Mouse (Mus musculus) adrenal gland, adult 18-20 months (tissue): ENCODE measurements around the gene Abcf1. TPM values are rescaled to one million over a fixed set of nuclear protein-coding genes. Genes with fewer than 3 reads are reported as not detected.
"Not testable (repeated sequence)": the region's sequence is repeated elsewhere in the genome, so short reads cannot be mapped to it uniquely, and the experiment has no call there.

Source experiments
- DNase-seq, 2 experiments: peaks; one replicate each; pipeline ENCODE4 v3.0.0; 2021 to 2022; ENCODE audit warnings: low spot score in 2 of 2
- total RNA-seq, 2 experiments: library from RNA; stranded (reverse); gene quantifications; 1 replicate in 1 of 2; 2 replicates in 1 of 2; pipeline ENCODE4 v1.2.3; 2021

The Abcf1 gene
- total RNA-seq, 2 experiments from 2014 or later, result 80.0 to 95.8 TPM

GRCm38 (mm10) chr17:35979401-35980362 is 10.1 kb upstream of the Abcf1 start, which contains the start of the genes Gnl1 and Prr3:
Gene Gnl1 (plus strand): TSS chr17:35979851.
Gene Prr3 (minus strand): TSS chr17:35980236.
- peak; percentile 82 to 90 for DNase-seq

DNA sequence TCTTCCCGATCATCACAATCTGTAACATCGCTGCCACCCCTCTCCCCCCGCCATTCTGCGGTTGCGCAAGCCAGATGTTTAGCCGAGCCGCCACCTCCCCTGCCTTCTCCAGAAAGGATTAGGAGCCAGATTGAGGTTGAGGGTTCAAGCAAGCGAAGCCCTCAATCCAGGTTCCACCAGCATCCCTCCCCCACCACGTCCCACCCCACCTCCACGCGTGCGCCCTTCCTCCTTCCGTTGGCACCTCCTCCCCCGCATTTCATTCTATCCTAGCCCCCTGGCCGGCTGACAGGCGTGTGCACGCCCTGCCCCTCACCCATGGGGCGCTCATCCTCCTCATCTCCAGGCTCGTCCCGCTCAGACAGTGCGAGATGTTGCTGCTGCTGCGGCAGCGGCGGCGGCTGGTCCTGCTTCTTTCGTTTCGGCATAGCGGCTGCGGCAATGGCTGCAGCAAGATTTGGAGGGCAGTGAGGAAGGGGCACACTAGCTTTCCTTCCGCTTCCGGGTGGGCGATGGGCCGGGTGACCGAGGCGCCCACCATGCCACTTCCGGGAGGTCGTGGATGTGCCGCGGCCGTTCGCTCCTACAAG is 9.3 kb upstream of the Abcf1 start:
- DNase-seq, result no peak

DNA sequence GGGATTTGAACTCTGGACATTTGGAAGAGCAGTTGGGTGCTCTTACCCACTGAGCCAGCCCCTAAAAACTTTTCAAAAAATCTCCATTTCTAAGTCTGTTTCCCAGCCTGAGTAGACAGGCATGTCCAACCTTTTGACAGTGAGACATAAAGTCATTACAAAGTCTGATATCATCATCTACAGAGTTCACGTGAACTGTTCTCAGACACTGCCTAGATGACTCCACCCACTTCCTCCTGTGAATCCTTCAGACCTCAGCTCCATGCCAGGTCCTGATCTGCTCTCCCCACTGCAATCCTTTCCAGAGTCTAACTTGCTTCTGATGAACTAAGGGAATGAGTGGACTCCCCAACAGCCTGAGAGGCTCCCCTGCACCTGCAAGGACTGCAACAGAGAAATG is 2.6 kb upstream of the Abcf1 start:
- DNase-seq, result no peak

DNA sequence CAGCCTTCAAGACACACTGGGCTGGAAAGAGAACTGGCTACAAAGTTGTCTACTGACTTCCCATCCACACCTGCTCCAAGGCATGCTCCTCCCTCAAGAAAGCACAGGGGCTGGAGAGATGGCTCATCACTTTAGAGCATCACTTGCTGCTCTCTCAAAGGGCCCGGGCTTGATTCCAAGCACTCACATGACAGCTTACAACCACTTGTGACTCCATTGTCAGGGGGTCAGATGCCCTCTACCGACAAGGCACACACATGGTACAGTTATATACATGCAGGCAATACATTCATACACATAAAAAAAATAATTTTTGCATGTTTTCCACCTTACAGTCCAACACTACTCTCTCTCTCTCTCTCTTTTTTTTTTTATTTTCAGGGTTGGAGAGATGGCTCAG is 1.9 kb downstream of the Abcf1 start:
- DNase-seq, result no peak

GRCm38 (mm10) chr17:35963279-35963678 is 6.3 kb downstream of the Abcf1 start:
- no peak for DNase-seq

DNA sequence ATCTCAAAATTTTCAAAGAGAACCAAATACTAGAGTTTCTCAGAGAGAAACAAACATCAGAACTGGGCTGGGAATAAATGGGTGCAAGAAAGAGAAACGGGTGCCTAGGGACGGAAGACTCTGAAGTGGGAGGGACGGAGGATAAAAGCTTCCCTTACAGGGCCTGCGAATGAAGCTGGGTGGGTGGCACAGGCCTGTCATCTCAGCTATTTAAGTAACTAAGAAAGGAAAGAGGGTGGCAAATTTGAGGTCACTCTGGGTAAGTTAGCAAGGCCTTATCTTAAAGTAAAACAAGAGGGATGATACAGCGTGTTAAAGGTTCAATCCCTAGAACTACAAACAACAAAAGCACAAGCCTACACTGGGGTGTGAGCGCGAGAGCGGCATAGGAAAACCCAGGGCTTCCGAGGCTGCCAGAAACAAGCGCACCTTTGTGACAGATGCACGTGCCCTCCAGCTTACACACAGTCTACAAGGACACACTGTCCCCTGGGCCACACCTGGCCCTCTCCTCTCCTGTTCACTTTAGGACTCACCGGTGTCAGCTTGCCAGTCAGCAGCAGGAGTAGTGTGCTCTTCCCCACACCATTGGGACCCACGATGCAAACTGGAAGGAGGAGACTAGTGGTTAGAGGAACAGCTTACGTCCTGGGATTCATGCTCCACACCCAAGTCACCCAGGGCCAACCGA is 10.9 kb downstream of the Abcf1 start:
- DNase-seq, result no peak

GRCm38 (mm10) chr17:35954665-35955064 is 14.9 kb downstream of the Abcf1 start:
- no peak for DNase-seq

- not testable (repeated sequence) for DNase-seq
Observed at GRCm38 (mm10) chr17:35952559-35952958, 17.0 kb downstream of the Abcf1 start.

DNA sequence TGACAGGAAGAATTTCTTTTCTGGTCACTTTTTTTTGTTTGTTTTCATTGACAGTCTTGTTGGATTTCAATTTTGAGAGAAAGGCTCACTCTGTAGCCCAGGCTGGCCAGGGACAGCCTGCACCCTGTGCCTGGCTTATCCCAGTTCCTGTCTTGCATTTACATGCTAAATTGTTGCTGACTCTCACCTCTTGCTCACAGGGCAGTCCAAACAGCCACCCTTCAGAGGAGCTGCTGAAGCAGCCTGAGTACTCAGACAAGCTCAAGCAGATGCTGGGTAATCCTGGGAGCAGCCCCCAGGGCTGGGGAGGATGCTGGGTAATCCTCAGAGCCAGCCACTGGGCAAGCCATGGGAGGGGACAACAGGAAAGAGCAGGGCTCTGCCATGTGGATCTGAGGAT is 18.6 kb downstream of the Abcf1 start:
- not testable (repeated sequence) for DNase-seq

DNA sequence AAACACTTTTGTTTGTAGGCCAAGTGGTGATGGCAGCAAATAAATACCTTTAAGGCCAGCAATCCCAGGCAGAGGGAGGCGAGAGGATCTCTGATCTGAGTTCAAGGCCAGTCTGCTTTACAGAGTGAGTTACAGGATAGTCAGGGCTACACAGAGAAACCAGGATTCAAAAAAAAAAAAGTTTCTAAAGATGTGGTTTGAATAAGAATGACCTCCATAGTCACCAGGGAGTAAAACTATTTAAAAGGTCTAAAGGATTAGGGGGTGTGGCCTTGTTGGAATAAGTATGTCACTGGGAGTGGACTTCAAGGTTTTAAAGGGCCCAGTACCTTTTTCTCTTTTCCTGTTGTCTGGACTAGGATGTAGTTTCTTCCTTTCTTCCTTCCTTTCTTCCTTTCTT is 29.6 kb downstream of the Abcf1 start:
- no peak for DNase-seq

DNA sequence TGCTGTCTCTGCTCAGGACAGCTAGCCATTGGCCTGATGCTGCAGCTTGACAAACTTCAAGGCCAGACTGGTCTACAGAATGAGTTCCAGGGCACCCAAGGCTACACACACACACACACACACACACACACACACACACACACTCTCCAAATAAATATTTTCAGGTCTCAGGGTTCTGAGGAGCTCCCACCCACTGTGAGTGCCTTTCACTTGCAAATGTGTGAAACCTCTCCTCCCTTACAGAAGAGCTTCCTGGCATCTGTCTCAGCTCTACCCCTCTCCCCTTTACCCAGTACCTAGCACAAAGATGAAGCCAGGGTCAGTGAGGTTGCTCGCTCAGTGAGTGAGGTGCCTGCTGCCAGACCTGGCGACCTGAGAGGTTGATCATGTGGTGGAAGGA is 30.5 kb downstream of the Abcf1 start:
- DNase-seq, result no peak

DNA sequence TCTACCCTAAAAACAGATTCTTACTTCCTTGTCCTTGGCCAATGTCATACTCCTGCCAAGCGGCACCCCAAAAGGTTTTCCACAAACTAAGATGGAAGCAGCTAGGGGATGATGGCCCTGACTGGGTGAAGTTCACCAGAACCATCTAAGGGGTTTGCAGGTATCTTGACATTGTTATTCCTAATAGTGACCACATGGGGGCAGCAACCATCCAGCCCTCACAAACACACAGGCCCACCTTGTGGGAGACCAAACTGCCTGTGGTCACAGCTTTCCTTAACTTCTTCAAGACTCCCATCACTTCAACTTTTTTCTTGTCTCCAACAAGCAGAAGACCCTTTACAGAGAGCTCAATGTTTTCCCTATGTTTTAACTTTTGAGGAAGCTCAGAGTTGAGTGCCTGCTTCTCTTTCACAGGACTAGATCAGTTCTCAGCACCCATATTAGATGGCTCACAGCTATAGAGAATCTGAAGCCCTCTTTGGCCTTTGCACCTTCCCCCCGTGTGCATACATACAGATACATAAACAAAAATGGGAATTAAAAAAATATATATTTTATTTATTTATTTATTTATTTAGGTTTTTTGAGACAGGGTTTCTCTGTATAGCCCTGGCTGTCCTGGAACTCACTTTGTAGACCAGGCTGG is 31.7 kb downstream of the Abcf1 start:
- no peak for DNase-seq

DNA sequence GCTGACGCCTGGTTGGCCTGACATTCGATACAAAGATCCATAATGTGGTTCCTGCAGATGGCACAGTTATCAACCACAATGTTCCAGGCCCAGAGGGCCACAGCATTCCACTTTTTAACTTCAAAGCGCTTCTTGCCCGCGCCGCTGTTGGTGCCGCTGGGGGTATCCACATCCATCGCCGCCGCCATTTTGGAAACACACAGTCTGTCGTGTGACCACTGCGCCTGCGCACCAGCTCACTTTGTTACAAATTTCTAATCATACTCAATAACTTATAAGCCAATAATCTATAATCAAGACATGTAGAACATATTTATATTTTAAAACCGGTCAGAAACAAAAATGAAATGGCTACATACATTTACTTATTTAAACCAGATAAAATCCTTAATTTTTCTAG is 33.8 kb downstream of the Abcf1 start:
- DNase-seq, result not testable (repeated sequence)

GRCm38 (mm10) chr17:35932608-35933007 is 37.0 kb downstream of the Abcf1 start:
- DNase-seq, result no peak

GRCm38 (mm10) chr17:35930627-35931026 is 38.9 kb downstream of the Abcf1 start:
- DNase-seq, result no peak

DNA sequence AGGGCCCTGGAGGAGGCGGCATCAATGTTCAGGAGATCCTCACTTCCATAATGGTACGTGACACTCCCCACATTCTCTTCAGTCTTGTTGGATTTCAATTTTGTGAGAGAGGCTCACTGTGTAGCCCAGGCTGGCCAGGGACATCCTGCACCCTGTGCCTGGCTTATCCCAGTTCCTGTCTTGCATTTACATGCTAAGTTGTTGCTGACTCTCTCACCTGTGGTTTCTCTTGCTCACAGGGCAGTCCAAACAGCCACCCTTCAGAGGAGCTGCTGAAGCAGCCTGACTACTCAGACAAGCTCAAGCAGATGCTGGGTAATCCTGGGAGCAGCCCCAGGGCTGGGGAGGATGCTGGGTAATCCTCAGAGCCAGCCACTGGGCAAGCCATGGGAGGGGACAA is 40.0 kb downstream of the Abcf1 start:
- DNase-seq, result no peak

DNA sequence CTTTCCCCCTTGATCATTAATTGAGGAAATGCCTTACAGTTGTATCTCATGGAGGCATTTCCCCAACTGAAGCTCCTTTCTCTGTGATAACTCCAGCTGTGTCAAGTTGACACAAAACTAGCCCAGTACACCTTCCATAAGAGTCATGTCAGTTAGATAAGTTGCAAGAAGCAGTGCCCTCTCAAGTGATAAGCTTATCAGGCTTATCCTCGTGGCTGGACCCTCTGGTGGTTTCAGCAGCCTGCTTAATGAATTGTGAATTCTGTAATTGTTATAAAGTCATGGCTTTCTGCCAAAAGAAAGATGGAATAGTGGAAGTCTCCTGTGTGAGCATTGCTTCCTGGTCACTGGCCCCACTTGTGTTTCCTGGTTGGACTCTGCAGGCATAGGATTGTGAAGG is 42.1 kb downstream of the Abcf1 start:
- no peak for DNase-seq

GRCm38 (mm10) chr17:35923281-35923680 is 46.3 kb downstream of the Abcf1 start:
- no peak for DNase-seq

- no peak for DNase-seq
Observed at GRCm38 (mm10) chr17:35922566-35922965, 47.0 kb downstream of the Abcf1 start.

DNA sequence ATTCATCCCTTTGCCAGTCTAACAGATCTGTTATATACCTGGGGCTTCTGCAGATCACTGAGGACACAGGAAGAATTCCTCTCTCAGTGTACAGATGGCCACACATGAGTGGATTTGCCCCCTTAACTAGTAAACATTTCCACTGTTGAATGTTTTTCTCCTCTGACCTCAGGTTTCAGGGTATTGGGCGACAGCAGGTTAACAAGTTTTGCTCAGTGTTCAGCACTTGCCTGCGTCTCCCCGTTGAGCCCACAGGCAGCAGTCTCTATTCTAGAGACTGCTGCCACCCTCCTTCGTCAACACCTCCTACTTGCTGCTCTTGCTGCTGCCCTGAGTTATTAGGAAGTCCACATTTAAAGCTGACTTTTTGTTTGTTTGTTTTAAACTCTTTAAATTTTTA is 47.9 kb downstream of the Abcf1 start:
- DNase-seq, result no peak

GRCm38 (mm10) chr17:35920862-35921562 is 48.5 kb downstream of the Abcf1 start:
- DNase-seq, result no peak
